Comparison of ENCODE assay signal across 23 mouse cellular contexts in the genomic region with DNA sequence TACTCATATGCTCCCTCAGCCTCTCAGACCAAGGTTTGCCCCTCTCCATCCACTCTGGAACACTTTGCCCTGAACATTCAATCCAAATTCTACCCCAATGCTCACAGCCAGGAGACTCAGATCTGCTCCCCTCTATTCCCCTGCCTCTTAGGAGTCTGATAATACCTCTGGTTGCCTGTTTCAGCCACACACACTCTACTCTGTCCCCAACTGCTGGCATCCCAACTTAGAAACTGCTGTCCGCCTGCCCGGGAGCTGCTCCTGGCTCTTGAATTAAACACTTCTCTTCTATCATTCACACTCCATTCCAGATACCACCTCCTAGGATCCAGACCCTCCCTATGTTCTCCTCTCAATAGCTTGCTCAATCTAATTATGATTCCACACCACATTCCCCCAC.
DNase-seq lines count a peak whose midpoint lies in the region; ATAC-seq and TF ChIP-seq lines count a peak whose summit lies in the region.
"Had no signal": no experiment of that assay in that cellular context is flagged by ENCODE, and none has a peak within 500 bp of the region (broad histone marks: within the 10 kb centered on the region; RNA-seq: fewer than 3 reads in every experiment).

No protein-coding gene starts in this region.

- no peak overlapping the region for H3K4me3 ChIP-seq in heart, embryonic 10.5 days
- H3K4me3 ChIP-seq in heart, embryonic 14.5 days (ENCODE audit: control insufficient read depth in 1 of 2, insufficient read depth in 1 of 2, low read depth in 1 of 2, low read length in 2 of 2) = no peak overlapping the region
- no peak overlapping the region for H3K4me3 ChIP-seq in left cerebral cortex, adult 2 months
- H3K4me3 ChIP-seq: embryonic facial prominence, embryonic 12.5 days; embryonic facial prominence, embryonic 15.5 days; forebrain, embryonic 15.5 days; heart, adult 2 months; hindbrain, embryonic 10.5 days; hindbrain, embryonic 13.5 days; intestine, embryonic 15.5 days had no signal

- H3K4me2 ChIP-seq in heart, embryonic 14.5 days (ENCODE audit: low read length) = no peak overlapping the region
- H3K4me2 ChIP-seq: embryonic facial prominence, embryonic 12.5 days; embryonic facial prominence, embryonic 15.5 days; forebrain, embryonic 15.5 days; hindbrain, embryonic 13.5 days; intestine, embryonic 15.5 days had no signal

- DNase-seq in heart, embryonic 10.5 days (ENCODE audit: low spot score) = no peak
- DNase-seq in heart, adult 11 months = no peak
- DNase-seq in heart, postnatal 25 days (ENCODE audit: low spot score) = no peak
- DNase-seq in left cerebral cortex, adult 2 months (ENCODE audit: extremely low spot score in 1 of 2, low spot score in 2 of 2) = no peak
- no peak for DNase-seq in left cerebral cortex, postnatal 10 days (ENCODE audit: extremely low spot score in 1 of 2, low spot score in 2 of 2)
- DNase-seq: adrenal gland, adult 2 months; adrenal gland, postnatal 14 days; cerebellum, adult 11 months; cerebellum, adult 2 months; cerebellum, adult 9-11 months; cerebellum, postnatal 25 days; gastrocnemius, postnatal 25 days; kidney, adult 11 months; kidney, adult 8-10 months had no signal

- no peak for TF ChIP-seq CTCF in left cerebral cortex, adult 2 months (IDR thresholded peaks at IDR 0.05)

- 42% methylated on average over 2 of the region's 2 CpGs for WGBS in heart, embryonic 10.5 days
- WGBS in heart, embryonic 14.5 days = 41% methylated on average over 2 of the region's 2 CpGs

- intact Hi-C loops in heart, postnatal 25 days (cut with DNase I) = loop anchor here (5.0 kb wide), 1 partner anchor 196 kb away; no protein-coding TSS in a partner anchor
- intact Hi-C loops in left cerebral cortex, adult 2 months (cut with DNase I) = loop anchor here (5.0 kb wide), 1 partner anchor 106 kb away; the partner anchor contains the start of gene Iqsec1
- intact Hi-C loops in left cerebral cortex, postnatal 10 days (cut with DNase I) = no loop called here

- no peaks in the 10 kb centered on the region for H3K27me3 ChIP-seq in heart, embryonic 10.5 days (ENCODE audit: insufficient read depth, poor library complexity, severe bottlenecking)
- no peaks in the 10 kb centered on the region for H3K27me3 ChIP-seq in heart, embryonic 14.5 days (ENCODE audit: control insufficient read depth, insufficient read depth, low read length)
- H3K27me3 ChIP-seq: embryonic facial prominence, embryonic 12.5 days; embryonic facial prominence, embryonic 15.5 days; forebrain, embryonic 15.5 days; hindbrain, embryonic 13.5 days; intestine, embryonic 15.5 days had no signal

- 0 out of 2 replicates have a peak overlapping the region, but pooled peaks have one; percentile 6 for H3K9ac ChIP-seq in heart, embryonic 14.5 days (ENCODE audit: low read length)
- H3K9ac ChIP-seq: embryonic facial prominence, embryonic 12.5 days; embryonic facial prominence, embryonic 15.5 days; forebrain, embryonic 15.5 days; hindbrain, embryonic 13.5 days; intestine, embryonic 15.5 days had no signal

- ATAC-seq in heart, embryonic 14.5 days (ENCODE audit: insufficient number of reproducible peaks, insufficient read depth, low FRiP score, low read depth) = no peak
- ATAC-seq: CD4-positive, CD25-positive, alpha-beta regulatory T cell, adult 4 months; forebrain, embryonic 15.5 days; intestine, embryonic 15.5 days had no signal

- H3K27ac ChIP-seq in heart, embryonic 10.5 days = 0 out of 2 replicates have a peak overlapping the region, but pooled peaks have one; percentile 17
- H3K27ac ChIP-seq in heart, embryonic 14.5 days (replicated peaks in 1 of 2; ENCODE audit: control insufficient read depth in 1 of 2, insufficient read depth in 1 of 2, low read depth in 2 of 2, low read length in 2 of 2) = peak overlapping the region; percentile 28 to 68
- peak overlapping the region; percentile 55 for H3K27ac ChIP-seq in left cerebral cortex, adult 2 months
- H3K27ac ChIP-seq: embryonic facial prominence, embryonic 12.5 days; embryonic facial prominence, embryonic 15.5 days; forebrain, embryonic 15.5 days; heart, adult 2 months; hindbrain, embryonic 10.5 days; hindbrain, embryonic 13.5 days; intestine, embryonic 15.5 days had no signal

- H3K4me1 ChIP-seq in heart, embryonic 10.5 days = peaks cover 53% of the 10 kb centered on the region
- H3K4me1 ChIP-seq in heart, embryonic 14.5 days (ENCODE audit: control insufficient read depth in 2 of 2, insufficient read depth in 2 of 2, low read length in 2 of 2) = peaks cover 21 to 46% of the 10 kb centered on the region in 2 experiments
- H3K4me1 ChIP-seq: embryonic facial prominence, embryonic 12.5 days; embryonic facial prominence, embryonic 15.5 days; forebrain, embryonic 15.5 days; intestine, embryonic 15.5 days had no signal

- H3K9me3 ChIP-seq in heart, embryonic 10.5 days = no peaks in the 10 kb centered on the region
- no peaks in the 10 kb centered on the region for H3K9me3 ChIP-seq in heart, embryonic 14.5 days (ENCODE audit: control insufficient read depth, low read length)
- H3K9me3 ChIP-seq: embryonic facial prominence, embryonic 12.5 days; embryonic facial prominence, embryonic 15.5 days; forebrain, embryonic 15.5 days; hindbrain, embryonic 10.5 days; hindbrain, embryonic 13.5 days; intestine, embryonic 15.5 days had no signal

- H3K36me3 ChIP-seq in heart, embryonic 10.5 days = no peaks in the 10 kb centered on the region
- no peaks in the 10 kb centered on the region for H3K36me3 ChIP-seq in heart, embryonic 14.5 days (ENCODE audit: control insufficient read depth, insufficient read depth, low read length)
- H3K36me3 ChIP-seq: embryonic facial prominence, embryonic 12.5 days; embryonic facial prominence, embryonic 15.5 days; forebrain, embryonic 15.5 days; hindbrain, embryonic 10.5 days; hindbrain, embryonic 13.5 days; intestine, embryonic 15.5 days had no signal
